ENCODE assay signal across 9 mouse cellular contexts in genomic region chr2:157913204-157913636, GRCm38 (mm10). TPM values are rescaled to one million over a fixed set of nuclear protein-coding genes. Genes with fewer than 3 reads are reported as not detected.
A peak's percentile ranks its signal among the peaks of the same experiment; 100 is the strongest.
DNase-seq lines count a peak whose midpoint lies in the region; ATAC-seq lines count a peak whose summit lies in the region.
"Had no signal": no experiment of that assay in that cellular context is flagged by ENCODE, and none has a peak within 500 bp of the region (broad histone marks: within the 10 kb centered on the region; RNA-seq: fewer than 3 reads in every experiment).

No protein-coding gene starts in this region.

- no peak overlapping the region for H3K4me2 ChIP-seq in intestine, embryonic 15.5 days (replicated peaks)
- H3K4me2 ChIP-seq in liver, embryonic 11.5 days = no peak overlapping the region

- H3K4me3 ChIP-seq in intestine, embryonic 15.5 days (replicated peaks) = no peak overlapping the region
- H3K4me3 ChIP-seq in liver, embryonic 11.5 days (ENCODE audit: low read depth, low read length) = no peak overlapping the region

- peaks cover 46% of the 10 kb centered on the region for H3K27me3 ChIP-seq in intestine, embryonic 15.5 days (replicated peaks)
- H3K27me3 ChIP-seq in liver, embryonic 11.5 days (replicated peaks; ENCODE audit: control insufficient read depth, insufficient read depth, low read length) = peaks cover 44% of the 10 kb centered on the region

- no peak overlapping the region for H3K9ac ChIP-seq in intestine, embryonic 15.5 days
- H3K9ac ChIP-seq in liver, embryonic 11.5 days (ENCODE audit: low read depth, low read length) = no peak overlapping the region

- H3K9me3 ChIP-seq in intestine, embryonic 15.5 days = no peaks in the 10 kb centered on the region
- H3K9me3 ChIP-seq in liver, embryonic 11.5 days (ENCODE audit: control insufficient read depth, low read length) = no peaks in the 10 kb centered on the region

- peak; percentile 97 for ATAC-seq in common myeloid progenitor, adult 5-6 weeks (replicated peaks; ENCODE audit: low read depth, poor library complexity, severe bottlenecking)
- peak; percentile 92 for ATAC-seq in granulocyte monocyte progenitor cell, adult 5-6 weeks (replicated peaks; ENCODE audit: poor library complexity, severe bottlenecking)
- ATAC-seq in intestine, embryonic 15.5 days = peak; percentile 86
- ATAC-seq in liver, embryonic 11.5 days (replicated peaks; ENCODE audit: low FRiP score) = peak; percentile 51; the same call in 1 of the 2 replicates

- no peaks in the 10 kb centered on the region for H3K36me3 ChIP-seq in intestine, embryonic 15.5 days
- no peaks in the 10 kb centered on the region for H3K36me3 ChIP-seq in liver, embryonic 11.5 days (ENCODE audit: control insufficient read depth, insufficient read depth, low read length)

- H3K4me1 ChIP-seq in intestine, embryonic 15.5 days (replicated peaks) = peaks cover 5% of the 10 kb centered on the region
- H3K4me1 ChIP-seq in liver, embryonic 11.5 days (replicated peaks; ENCODE audit: control insufficient read depth, insufficient read depth, low read length) = 0 out of 2 replicates have a peak, but pooled peaks cover 2% of the 10 kb centered on the region

- DNase-seq in cerebellum, postnatal 36 days = peak; percentile 26 to 28
- DNase-seq in cerebellum, adult 11-12 months = no peak
- peak; percentile 89 for DNase-seq in liver, embryonic 11.5 days (ENCODE audit: low spot score)
- DNase-seq in natural killer cell, adult 2 months (ENCODE audit: low spot score in 2 of 2) = peak; percentile 14 to 44
- DNase-seq in testis, postnatal 10 days (ENCODE audit: low spot score) = peak; percentile 95

- WGBS in intestine, embryonic 15.5 days = 1% methylated on average over 16 of the region's 16 CpGs
- WGBS in liver, embryonic 11.5 days = 2% methylated on average over 16 of the region's 16 CpGs

- H3K27ac ChIP-seq in intestine, embryonic 15.5 days = no peak overlapping the region
- no peak overlapping the region for H3K27ac ChIP-seq in liver, embryonic 11.5 days (ENCODE audit: low read depth, low read length)

RNA-seq across cellular contexts. Expression of gene Vstm2l, which starts 1.2 kb away (rescaled TPM):
- not detected in 2 replicates for total RNA-seq in common myeloid progenitor, adult 5-6 weeks (2017)
- total RNA-seq in granulocyte monocyte progenitor cell, adult 5-6 weeks (2014; fragmentation: Nextera tagmentation) = not detected in 2 replicates
- total RNA-seq in granulocyte monocyte progenitor cell, adult 5-6 weeks (2017) = not detected in 2 replicates
- polyA plus RNA-seq in intestine, embryonic 15.5 days (2015; fragmentation: Nextera tagmentation; extraction: Ambion mirVana) = 0.68 and 0.72 TPM in 2 replicates
- polyA plus RNA-seq in liver, embryonic 11.5 days (2014; fragmentation: Nextera tagmentation; extraction: Ambion mirVana) = 0.52 and 0.70 TPM in 2 replicates
- polyA plus RNA-seq: liver, embryonic 16.5 days had no signal
